Mouse (Mus musculus) layer of hippocampus, postnatal 36 days (tissue): ENCODE data around the gene Ccpg1os. TPM values are rescaled to one million over a fixed set of nuclear protein-coding genes. Genes with fewer than 3 reads are reported as not detected.

Experiments
- microRNA-seq, 2 experiments: library from miRNA; unstranded; fragments of <30 nt; microRNA quantifications; one replicate each; pipeline ENCODE4 v1.2.0; 2021
- total RNA-seq, 2 experiments: library from RNA; stranded (reverse); gene quantifications; 2 replicates each; pipeline ENCODE4 v1.2.3; 2021

The Ccpg1os gene
- total RNA-seq, 2 experiments from 2014 or later, result 11.0 to 11.7 TPM

Small RNAs within 50 kb of the gene (microRNA-seq; reads per million reads assigned to microRNA genes)
- 0 reads per million in 2 experiments for gene Gm27353

Other genes with a start within 250 kb of the Ccpg1os start
- 1 to 10 TPM; 2.3 to 3.0 TPM for gene Prtg, start 178.5 kb downstream of the Ccpg1os start, total RNA-seq
- gene Pygo1, start 59.7 kb downstream of the Ccpg1os start, total RNA-seq, result 10 to 100 TPM; 29.5 to 30.8 TPM
- 1 to 10 TPM; 2.2 to 2.6 TPM for gene Dyx1c1, start 26.6 kb downstream of the Ccpg1os start, total RNA-seq
- under 1 TPM; 0.27 to 0.33 TPM for gene Gm44503, start 26.5 kb downstream of the Ccpg1os start, total RNA-seq
- 100 to 1,000 TPM; 160 to 172 TPM for gene Ccpg1, start within 50 bp of the Ccpg1os start, total RNA-seq
- gene Pigb, start 55.0 kb upstream of the Ccpg1os start, total RNA-seq, result 10 to 100 TPM; 12.5 to 15.1 TPM
- 10 to 100 TPM; 12.7 to 17.2 TPM for gene Rab27a, start 59.5 kb upstream of the Ccpg1os start, total RNA-seq
- 1 to 10 TPM; 6.4 to 8.1 TPM for gene Khdc3, start 116.5 kb upstream of the Ccpg1os start, total RNA-seq
- not detected for gene Gm20509, start 117.1 kb upstream of the Ccpg1os start, total RNA-seq
- 10 to 100 TPM; 64.7 to 66.0 TPM for gene Rsl24d1, start 128.0 kb upstream of the Ccpg1os start, total RNA-seq